In the genomic region with DNA sequence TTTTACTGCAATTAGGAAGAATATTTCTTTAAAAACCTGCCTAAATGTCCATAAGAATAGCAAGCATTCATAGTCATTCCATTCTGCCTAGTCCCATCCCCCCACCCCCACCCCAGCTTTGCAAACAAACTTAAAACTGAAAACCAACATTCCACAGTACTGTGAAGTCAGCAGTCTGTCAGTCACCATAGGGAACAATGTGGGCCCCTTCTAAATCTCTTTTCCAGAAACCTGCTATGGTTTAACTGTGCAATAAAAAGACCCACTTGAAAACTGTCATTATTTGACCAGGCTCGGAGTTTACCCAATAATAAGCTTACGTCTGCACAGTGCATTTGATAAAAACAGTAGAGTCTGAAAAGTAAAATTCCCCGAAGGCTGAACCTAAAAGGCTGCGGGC, we compare ENCODE assay signal across 21 mouse cellular contexts. TPM values are rescaled to one million over a fixed set of nuclear protein-coding genes. Genes with fewer than 3 reads are reported as not detected.
A peak's percentile ranks its signal among the peaks of the same experiment; 100 is the strongest.
DNase-seq lines count a peak whose midpoint lies in the region; ATAC-seq lines count a peak whose summit lies in the region.
"Had no signal": no experiment of that assay in that cellular context is flagged by ENCODE, and none has a peak within 500 bp of the region (broad histone marks: within the 10 kb centered on the region; RNA-seq: fewer than 3 reads in every experiment).

No protein-coding gene starts in this region.

- H3K36me3 ChIP-seq in kidney, embryonic 15.5 days: no peaks in the 10 kb centered on the region
- H3K36me3 ChIP-seq in midbrain, embryonic 12.5 days: no peaks in the 10 kb centered on the region
- H3K36me3 ChIP-seq in midbrain, embryonic 16.5 days (ENCODE audit: control insufficient read depth, insufficient read depth, low read length): no peaks in the 10 kb centered on the region
- no peaks in the 10 kb centered on the region for H3K36me3 ChIP-seq in embryonic facial prominence, embryonic 14.5 days (ENCODE audit: control insufficient read depth, insufficient read depth, low read length)
- H3K36me3 ChIP-seq: forebrain, embryonic 12.5 days; heart, embryonic 10.5 days; hindbrain, embryonic 13.5 days; liver, embryonic 15.5 days had no signal

- 49% methylated on average over 4 of the region's 4 CpGs for WGBS in kidney, embryonic 15.5 days
- WGBS in midbrain, embryonic 12.5 days: 55% methylated on average over 4 of the region's 4 CpGs
- WGBS in midbrain, embryonic 16.5 days: 38% methylated on average over 4 of the region's 4 CpGs
- WGBS in embryonic facial prominence, embryonic 14.5 days: 46% methylated on average over 4 of the region's 4 CpGs

- no peak overlapping the region for H3K4me3 ChIP-seq in kidney, embryonic 15.5 days (replicated peaks)
- H3K4me3 ChIP-seq in midbrain, embryonic 12.5 days: no peak overlapping the region
- no peak overlapping the region for H3K4me3 ChIP-seq in midbrain, embryonic 16.5 days (ENCODE audit: low read depth, low read length)
- H3K4me3 ChIP-seq in embryonic facial prominence, embryonic 14.5 days (ENCODE audit: low read depth, low read length): no peak overlapping the region
- H3K4me3 ChIP-seq: forebrain, embryonic 12.5 days; heart, embryonic 10.5 days; hindbrain, embryonic 13.5 days; liver, embryonic 15.5 days had no signal

- H3K4me2 ChIP-seq in kidney, embryonic 15.5 days: no peak overlapping the region
- no peak overlapping the region for H3K4me2 ChIP-seq in midbrain, embryonic 12.5 days (replicated peaks)
- no peak overlapping the region for H3K4me2 ChIP-seq in midbrain, embryonic 16.5 days (ENCODE audit: low read length)
- H3K4me2 ChIP-seq in embryonic facial prominence, embryonic 14.5 days (ENCODE audit: low read depth, low read length): no peak overlapping the region
- H3K4me2 ChIP-seq: forebrain, embryonic 12.5 days; hindbrain, embryonic 13.5 days; liver, embryonic 15.5 days had no signal

- peak; percentile 61; the same call in 1 of the 2 replicates for ATAC-seq in kidney, embryonic 15.5 days (replicated peaks; ENCODE audit: low FRiP score)
- ATAC-seq in midbrain, embryonic 12.5 days (ENCODE audit: low FRiP score, low read depth): 0 out of 2 replicates have a peak, but pooled peaks have one; percentile 44
- ATAC-seq in midbrain, embryonic 16.5 days: no peak
- peak; percentile 70 for ATAC-seq in embryonic facial prominence, embryonic 14.5 days (ENCODE audit: low read depth)
- ATAC-seq: Patski had no signal

- no peaks in the 10 kb centered on the region for H3K9me3 ChIP-seq in kidney, embryonic 15.5 days (replicated peaks)
- no peaks in the 10 kb centered on the region for H3K9me3 ChIP-seq in midbrain, embryonic 12.5 days
- H3K9me3 ChIP-seq in midbrain, embryonic 16.5 days (replicated peaks; ENCODE audit: control insufficient read depth, low read length, poor library complexity, severe bottlenecking): no peaks in the 10 kb centered on the region
- no peaks in the 10 kb centered on the region for H3K9me3 ChIP-seq in embryonic facial prominence, embryonic 14.5 days (ENCODE audit: control insufficient read depth, low read length)
- H3K9me3 ChIP-seq: forebrain, embryonic 12.5 days; heart, embryonic 10.5 days; hindbrain, embryonic 13.5 days; liver, embryonic 15.5 days had no signal

- H3K4me1 ChIP-seq in kidney, embryonic 15.5 days: peaks cover 8% of the 10 kb centered on the region
- no peaks in the 10 kb centered on the region for H3K4me1 ChIP-seq in midbrain, embryonic 12.5 days
- no peaks in the 10 kb centered on the region for H3K4me1 ChIP-seq in midbrain, embryonic 16.5 days (ENCODE audit: control insufficient read depth, insufficient read depth, low read length)
- H3K4me1 ChIP-seq in embryonic facial prominence, embryonic 14.5 days (ENCODE audit: control insufficient read depth, insufficient read depth, low read length): no peaks in the 10 kb centered on the region
- H3K4me1 ChIP-seq: forebrain, embryonic 12.5 days; heart, embryonic 10.5 days; hindbrain, embryonic 13.5 days; liver, embryonic 15.5 days had no signal

- DNase-seq in kidney, adult 11 months: no peak
- DNase-seq in embryonic facial prominence, embryonic 14.5 days (ENCODE audit: low spot score): peak; percentile 48
- DNase-seq in yolk sac, embryonic 10.5 days (ENCODE audit: low spot score): peak; percentile 8
- DNase-seq in cerebellum, adult 9-10 months: no peak
- DNase-seq in B cell, adult 2 months: no peak
- DNase-seq: cerebellum, adult 11 months; cerebellum, postnatal 25 days; gastrocnemius, postnatal 25 days; heart, postnatal 10 days; left cerebral cortex, postnatal 4 days; thymus, postnatal 14 days had no signal

- no peak overlapping the region for H3K9ac ChIP-seq in kidney, embryonic 15.5 days
- no peak overlapping the region for H3K9ac ChIP-seq in midbrain, embryonic 12.5 days (replicated peaks)
- H3K9ac ChIP-seq in midbrain, embryonic 16.5 days (ENCODE audit: low read depth, low read length): no peak overlapping the region
- H3K9ac ChIP-seq in embryonic facial prominence, embryonic 14.5 days (ENCODE audit: low read depth, low read length): no peak overlapping the region
- H3K9ac ChIP-seq: forebrain, embryonic 12.5 days; hindbrain, embryonic 13.5 days; liver, embryonic 15.5 days had no signal

- no peaks in the 10 kb centered on the region for H3K27me3 ChIP-seq in kidney, embryonic 15.5 days
- H3K27me3 ChIP-seq in midbrain, embryonic 12.5 days: no peaks in the 10 kb centered on the region
- no peaks in the 10 kb centered on the region for H3K27me3 ChIP-seq in midbrain, embryonic 16.5 days (ENCODE audit: control insufficient read depth, insufficient read depth, low read depth, low read length)
- no peaks in the 10 kb centered on the region for H3K27me3 ChIP-seq in embryonic facial prominence, embryonic 14.5 days (replicated peaks; ENCODE audit: control insufficient read depth, insufficient read depth, low read length)
- H3K27me3 ChIP-seq: forebrain, embryonic 12.5 days; hindbrain, embryonic 13.5 days; liver, embryonic 15.5 days; Patski had no signal

- H3K27ac ChIP-seq in kidney, embryonic 15.5 days: peak overlapping the region; percentile 81
- no peak overlapping the region for H3K27ac ChIP-seq in midbrain, embryonic 12.5 days (replicated peaks)
- H3K27ac ChIP-seq in midbrain, embryonic 16.5 days (ENCODE audit: low read length): no peak overlapping the region
- H3K27ac ChIP-seq in embryonic facial prominence, embryonic 14.5 days (replicated peaks; ENCODE audit: low read depth, low read length): no peak overlapping the region
- H3K27ac ChIP-seq: forebrain, embryonic 12.5 days; heart, embryonic 10.5 days; hindbrain, embryonic 13.5 days; liver, embryonic 15.5 days had no signal

RNA-seq across cellular contexts. Expression of gene Gm34302, which starts 9.9 kb away (rescaled TPM):
- not detected in 2 replicates for polyA plus RNA-seq in kidney, embryonic 15.5 days (2015; fragmentation: Nextera tagmentation; extraction: Ambion mirVana)
- not detected in 2 replicates for polyA plus RNA-seq in midbrain, embryonic 12.5 days (2016; fragmentation: Nextera tagmentation; extraction: Ambion mirVana)
- polyA plus RNA-seq in midbrain, embryonic 16.5 days (2015; fragmentation: Nextera tagmentation; extraction: Ambion mirVana): not detected in 2 replicates
- 1.3 and 1.4 TPM in 2 replicates for polyA plus RNA-seq in embryonic facial prominence, embryonic 14.5 days (2014; fragmentation: Nextera tagmentation; extraction: Ambion mirVana)
- polyA plus RNA-seq: forebrain, embryonic 12.5 days; hindbrain, embryonic 13.5 days; intestine, embryonic 14.5 days; liver, embryonic 15.5 days; neural tube, embryonic 11.5 days; Patski had no signal

Comparison
In these comparisons a context has a peak if more than half of its experiments do, and no peak if none do; other contexts are left out.
1. DNase-seq: peak in embryonic facial prominence, embryonic 14.5 days (single experiment) and yolk sac, embryonic 10.5 days (single experiment); none in kidney, adult 11 months (single experiment), cerebellum, adult 9-10 months (single experiment) and B cell, adult 2 months (0 of 2).